Mouse (Mus musculus) heart, embryonic 12.5 days (tissue): ENCODE measurements around the gene Mrgbp. TPM values are rescaled to one million over a fixed set of nuclear protein-coding genes. Genes with fewer than 3 reads are reported as not detected.

ENCODE experiments used
- ATAC-seq: fragments of 200-750 bp; cut with Nextera tagmentation; 2 replicates; pipeline ENCODE4 v1.8.0; 2017; ENCODE audit warnings: moderate TSS enrichment, moderate library complexity; ENCODE audit not compliant: insufficient number of reproducible peaks, low FRiP score
- H3K27ac ChIP-seq: fragments of 300-500 bp; sonication (generic); 2 replicates; pipeline ENCODE4 v1.5.1; 2016; ENCODE audit warnings: mild to moderate bottlenecking, moderate library complexity; ENCODE audit not compliant: poor library complexity, severe bottlenecking
- H3K27me3 ChIP-seq: fragments of 300-500 bp; sonication (generic); replicated peaks from 2 replicates; pipeline ENCODE4 v1.6.1; 2016; ENCODE audit warnings: mild to moderate bottlenecking, moderate library complexity
- H3K36me3 ChIP-seq: fragments of 300-500 bp; sonication (generic); 2 replicates; pipeline ENCODE4 v1.6.1; 2016; ENCODE audit warnings: mild to moderate bottlenecking, moderate library complexity
- H3K4me1 ChIP-seq: fragments of 300-500 bp; sonication (generic); replicated peaks from 2 replicates; pipeline ENCODE4 v1.6.1; 2016; ENCODE audit warnings: mild to moderate bottlenecking
- H3K4me2 ChIP-seq: fragments of 300-500 bp; sonication (generic); 2 replicates; pipeline ENCODE4 v1.6.1; 2016; ENCODE audit warnings: mild to moderate bottlenecking, moderate library complexity
- H3K4me3 ChIP-seq: fragments of 300-500 bp; sonication (generic); 2 replicates; pipeline ENCODE4 v1.5.1; 2016; ENCODE audit warnings: mild to moderate bottlenecking
- H3K9ac ChIP-seq: fragments of 300-500 bp; sonication (generic); 2 replicates; pipeline ENCODE4 v1.6.1; 2016; ENCODE audit warnings: mild to moderate bottlenecking, moderate library complexity
- H3K9me3 ChIP-seq: fragments of 300-500 bp; sonication (generic); replicated peaks from 2 replicates; pipeline ENCODE4 v1.6.1; 2016; ENCODE audit warnings: mild to moderate bottlenecking, moderate library complexity
- WGBS: fragments of 180-500 bp; shearing (Covaris S2); methylation state at CpG from one replicate; pipeline ENCODE4 v1.1.7; 2016; 5-methylcytosine and 5-hydroxymethylcytosine counted together
- polyA plus RNA-seq: library from polyadenylated mRNA; unstranded; fragments of >200 nt; fragmentation: Nextera tagmentation; extraction: Ambion mirVana; gene quantifications from 2 replicates; pipeline ENCODE4 v1.2.1, GENCODE M21; 2016

Gene Mrgbp
- polyA plus RNA-seq, 1 experiment from 2014 or later, result 25.3 TPM

GRCm38 (mm10) chr2:180597490-180597889 lies 16.4 kb downstream of the Mrgbp start, which contains the start of gene Col9a3:
Col9a3 (plus strand) TSS chr2:180597790.
- H3K9ac ChIP-seq, result peak within 1 kb of the TSS; percentile 53; the same call in 1 of the 2 replicates
- no peak for ATAC-seq
- H3K9me3 ChIP-seq, result no peaks in the 10 kb centered on the region
- H3K27ac ChIP-seq, result no peak within 1 kb of the TSS
- H3K4me1 ChIP-seq, result peaks cover 18% of the 10 kb centered on the region
- 42% methylated on average over 4 of the region's 4 CpGs for WGBS
- H3K4me2 ChIP-seq, result peak within 1 kb of the TSS; percentile 70
- H3K4me3 ChIP-seq, result peak within 1 kb of the TSS; percentile 41
- peaks cover 36% of the 10 kb centered on the region for H3K36me3 ChIP-seq
- H3K27me3 ChIP-seq, result peaks cover 52% of the 10 kb centered on the region

- peaks cover 52% of the 10 kb centered on the region for H3K27me3 ChIP-seq
- peaks cover 18% of the 10 kb centered on the region for H3K4me1 ChIP-seq
- peaks cover 29% of the 10 kb centered on the region for H3K36me3 ChIP-seq
- peak overlapping the region; percentile 70 for H3K4me2 ChIP-seq
- 1% methylated on average over 41 of the region's 41 CpGs for WGBS
- no peaks in the 10 kb centered on the region for H3K9me3 ChIP-seq
- H3K9ac ChIP-seq, result peak overlapping the region; percentile 53; the same call in 1 of the 2 replicates
- peak overlapping the region; percentile 41 for H3K4me3 ChIP-seq
- H3K27ac ChIP-seq, result no peak overlapping the region
- ATAC-seq, result no peak
Measured at GRCm38 (mm10) chr2:180598157-180598705, 17.1 kb downstream of the Mrgbp start.

- Histone ChIP-seq H3K4me3 (no peak overlapping the region), H3K9ac (no peak overlapping the region), H3K27me3 (peaks cover 56% of the 10 kb centered on the region), H3K9me3 (no peaks in the 10 kb centered on the region), H3K27ac (0 out of 2 replicates have a peak overlapping the region, but pooled peaks have one; percentile 17), H3K36me3 (peaks cover 5% of the 10 kb centered on the region), H3K4me2 (no peak overlapping the region), H3K4me1 (peaks cover 25% of the 10 kb centered on the region)
- ATAC-seq, result no peak; the same call in 1 of the 2 replicates
- WGBS, result 19% methylated on average over 9 of the region's 9 CpGs
Measured at GRCm38 (mm10) chr2:180600569-180601021, 19.5 kb downstream of the Mrgbp start.

GRCm38 (mm10) chr2:180604781-180605180 lies 23.7 kb downstream of the Mrgbp start:
- no peaks in the 10 kb centered on the region for H3K9me3 ChIP-seq
- H3K4me2 ChIP-seq, result no peak overlapping the region
- no peak overlapping the region for H3K4me3 ChIP-seq
- H3K9ac ChIP-seq, result no peak overlapping the region
- no peak overlapping the region for H3K27ac ChIP-seq
- H3K36me3 ChIP-seq, result no peaks in the 10 kb centered on the region
- peaks cover 21% of the 10 kb centered on the region for H3K27me3 ChIP-seq
- whole genome bisulfite sequencing, result 43% methylated on average over 6 of the region's 6 CpGs
- peaks cover 14% of the 10 kb centered on the region for H3K4me1 ChIP-seq
- no peak for ATAC-seq

GRCm38 (mm10) chr2:180610283-180610682 lies 29.2 kb downstream of the Mrgbp start:
- WGBS, result 81% methylated on average over 4 of the region's 4 CpGs
- no peaks in the 10 kb centered on the region for H3K36me3 ChIP-seq

GRCm38 (mm10) chr2:180611882-180612281 lies 30.8 kb downstream of the Mrgbp start:
- 58% methylated on average over 2 of the region's 2 CpGs for WGBS

More at GRCm38 (mm10) chr2:180610283-180610682, 29.2 kb downstream of the Mrgbp start:
- ATAC-seq, result no peak
- peaks cover under 1% of the 10 kb centered on the region; the same call in 1 of the 2 replicates for H3K4me1 ChIP-seq
- no peak overlapping the region for H3K27ac ChIP-seq
- H3K9ac ChIP-seq, result no peak overlapping the region
- 0 out of 2 replicates have a peak, but pooled peaks cover 6% of the 10 kb centered on the region for H3K27me3 ChIP-seq
- H3K4me2 ChIP-seq, result no peak overlapping the region
- H3K4me3 ChIP-seq, result no peak overlapping the region
- H3K9me3 ChIP-seq, result no peaks in the 10 kb centered on the region

More at GRCm38 (mm10) chr2:180611882-180612281, 30.8 kb downstream of the Mrgbp start:
- H3K4me3 ChIP-seq, result no peak overlapping the region
- H3K9ac ChIP-seq, result no peak overlapping the region
- H3K36me3 ChIP-seq, result no peaks in the 10 kb centered on the region
- ATAC-seq, result no peak
- 0 out of 2 replicates have a peak, but pooled peaks cover 6% of the 10 kb centered on the region for H3K27me3 ChIP-seq
- no peak overlapping the region for H3K4me2 ChIP-seq
- no peaks in the 10 kb centered on the region for H3K4me1 ChIP-seq
- no peaks in the 10 kb centered on the region for H3K9me3 ChIP-seq
- no peak overlapping the region for H3K27ac ChIP-seq

Other genes with a start within 250 kb of the Mrgbp start
- 24.7 and 28.4 TPM in 2 replicates for gene Gata5, start 246.6 kb upstream of the Mrgbp start, polyA plus RNA-seq
- gene Slco4a1, start 125.1 kb upstream of the Mrgbp start, polyA plus RNA-seq, result 0.51 and 0.67 TPM in 2 replicates
- gene Ntsr1, start 81.3 kb upstream of the Mrgbp start, polyA plus RNA-seq, result 0.80 and 0.94 TPM in 2 replicates
- 58.0 and 62.1 TPM in 2 replicates for gene Ogfr, start 7.9 kb downstream of the Mrgbp start, polyA plus RNA-seq
- gene Col9a3, start 16.5 kb downstream of the Mrgbp start, polyA plus RNA-seq, result 34.0 and 36.8 TPM in 2 replicates
- 0.13 TPM in 1 of 2 replicates, not detected in the other for gene Tcfl5, start 61.4 kb downstream of the Mrgbp start, polyA plus RNA-seq
- gene Dido1, start 128.7 kb downstream of the Mrgbp start, polyA plus RNA-seq, result 23.6 and 24.2 TPM in 2 replicates
- 45.3 and 47.8 TPM in 2 replicates for gene Gid8, start 128.8 kb downstream of the Mrgbp start, polyA plus RNA-seq
- 0.59 and 0.69 TPM in 2 replicates for gene Slc17a9, start 144.0 kb downstream of the Mrgbp start, polyA plus RNA-seq
- not detected in 2 replicates for gene Bhlhe23, start 195.6 kb downstream of the Mrgbp start, polyA plus RNA-seq